Mouse (Mus musculus): ENCODE measurements at regions not wholly inside any gene's neighbourhood (a gene's known extent, or its start where the extent isn't known, plus 50 kb on each side); places are given as distances from the start of the nearest gene placed in this dataset.

DNA sequence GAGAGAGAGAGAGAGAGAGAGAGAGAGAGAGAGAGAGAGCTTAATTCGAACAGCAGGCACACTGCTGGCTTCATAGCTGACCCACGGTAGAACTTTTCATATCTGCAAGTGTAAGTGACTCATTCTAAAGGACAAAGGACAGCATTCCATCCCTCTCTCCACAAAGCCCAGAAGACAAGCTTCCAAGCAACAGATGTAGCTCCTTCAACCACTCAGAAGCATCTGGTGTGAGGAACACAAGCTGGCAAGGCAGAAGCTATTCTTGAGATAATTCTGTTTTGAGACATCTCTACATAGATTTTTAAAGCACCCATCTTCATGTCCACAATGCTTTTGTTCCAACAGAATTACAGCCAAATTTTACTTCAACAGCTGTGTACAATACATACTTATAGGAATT lies 294.2 kb upstream of the Gria1 start:
- no peak for DNase-seq (ENCODE audit: low read depth, low spot score)

DNA sequence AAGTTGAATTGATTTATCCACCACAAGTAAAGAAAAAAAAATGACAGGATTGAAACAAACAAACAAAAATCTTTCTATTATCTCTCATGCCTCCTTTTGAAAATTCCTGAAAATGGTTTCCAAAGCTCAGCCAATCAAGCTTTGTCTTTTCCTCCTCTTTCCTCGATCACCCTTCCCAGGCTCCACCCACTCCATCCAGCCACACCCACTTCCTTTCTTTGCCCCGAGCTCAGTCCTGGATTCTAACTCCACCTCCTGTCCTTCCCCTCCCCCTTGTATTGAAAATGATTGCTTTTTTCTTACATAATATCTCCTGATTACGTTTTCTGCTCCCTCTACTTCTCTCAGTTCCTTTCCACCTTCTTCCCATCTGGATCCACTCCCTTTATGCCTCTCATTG lies 286.0 kb upstream of the Gria1 start:
- DNase-seq (ENCODE audit: low read depth, low spot score) = no peak

DNA sequence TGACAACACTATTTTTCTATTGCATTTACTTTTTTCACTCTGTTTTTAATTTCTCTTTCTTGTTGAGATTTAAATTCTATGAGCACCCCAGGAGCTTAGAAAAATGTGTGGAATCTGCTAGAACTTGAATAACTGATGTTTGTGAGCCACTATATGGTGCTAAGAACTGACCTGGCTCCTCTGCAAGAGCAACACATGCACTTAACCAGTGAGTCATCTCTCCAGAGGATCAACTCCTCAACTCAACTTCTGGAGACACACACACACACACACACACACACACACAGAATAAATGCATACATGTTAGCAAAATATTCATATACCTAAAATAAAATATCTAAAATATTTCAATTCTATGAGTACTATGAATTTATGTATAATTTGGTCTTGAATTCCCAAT lies 285.0 kb upstream of the Gria1 start:
- no peak for DNase-seq (ENCODE audit: low read depth, low spot score)

DNA sequence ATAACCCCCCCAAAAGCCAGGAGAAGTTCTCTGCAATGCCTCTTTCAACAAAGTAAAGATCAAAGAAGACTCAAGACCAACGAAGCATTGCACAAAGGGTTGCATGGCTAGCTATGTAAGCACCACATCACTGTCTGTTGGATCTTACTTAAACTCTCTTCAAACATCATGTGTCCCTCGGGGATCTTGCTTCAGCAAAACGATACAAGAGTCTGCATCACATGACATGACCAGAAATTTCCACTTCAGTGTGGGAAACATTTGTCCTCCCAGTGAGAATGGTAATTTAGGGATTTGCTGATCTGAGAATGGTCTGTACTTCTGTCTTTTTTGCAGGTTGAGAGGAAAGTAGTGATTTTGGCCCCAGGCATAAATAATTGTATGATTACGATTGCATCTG lies 283.6 kb upstream of the Gria1 start:
- no peak for DNase-seq (ENCODE audit: low read depth, low spot score)

DNA sequence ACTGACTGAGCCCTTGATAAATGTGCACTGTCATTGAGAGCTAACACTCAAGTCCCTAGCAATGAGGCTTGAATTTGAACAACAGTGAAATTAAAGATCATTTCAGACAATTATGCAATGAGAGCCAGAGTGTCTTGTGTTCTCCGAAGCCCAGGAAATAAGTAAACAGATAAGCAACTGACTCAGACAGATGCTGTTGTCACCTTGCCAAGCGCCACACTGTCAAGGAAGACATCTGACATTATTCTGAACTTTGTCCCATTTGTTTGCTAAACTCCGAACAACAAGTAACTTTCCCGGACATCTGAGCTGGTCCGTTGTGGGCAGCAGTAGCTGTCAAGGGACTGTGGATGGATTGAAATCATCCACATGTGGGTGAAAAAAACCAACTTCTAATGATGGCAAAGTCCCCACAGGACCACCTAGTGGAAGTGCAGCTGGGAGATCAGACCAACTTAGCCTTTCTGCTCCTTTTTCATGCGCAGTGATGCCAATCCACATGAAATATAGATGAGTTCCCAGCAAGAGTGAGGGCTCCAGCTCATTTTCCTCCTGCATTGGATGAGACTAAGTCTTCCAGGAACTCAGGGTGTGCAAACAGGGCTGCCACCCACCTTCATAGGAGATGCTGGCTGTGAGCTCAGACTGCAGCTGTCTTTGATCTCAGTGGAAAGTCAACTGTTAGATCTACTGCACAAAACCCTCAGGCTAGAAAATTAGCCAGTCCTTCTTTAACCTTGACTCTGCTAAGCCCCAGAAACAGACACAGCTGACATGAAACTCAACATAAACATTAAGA lies 282.8 kb upstream of the Gria1 start:
- no peak for DNase-seq (ENCODE audit: low read depth, low spot score)

DNA sequence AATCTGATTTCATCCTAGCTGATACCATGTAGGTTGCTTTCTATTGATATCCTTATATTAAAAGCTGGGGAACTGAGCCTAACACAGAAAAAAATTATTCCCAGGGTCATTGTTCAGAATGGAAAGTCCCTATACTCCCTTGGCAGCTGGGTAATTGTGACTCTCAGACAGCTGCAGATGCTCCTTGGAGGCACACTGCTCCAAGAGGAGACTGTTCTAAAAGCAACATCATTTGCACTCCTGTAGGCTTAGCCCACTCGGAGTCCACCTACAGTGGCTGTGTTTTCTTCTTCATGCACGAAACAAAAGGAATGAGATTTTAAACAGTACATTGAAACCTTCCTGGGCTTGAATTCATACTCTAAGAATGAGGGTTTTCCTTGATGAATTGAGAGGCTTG lies 269.3 kb upstream of the Gria1 start:
- no peak for DNase-seq (ENCODE audit: low read depth, low spot score)

DNA sequence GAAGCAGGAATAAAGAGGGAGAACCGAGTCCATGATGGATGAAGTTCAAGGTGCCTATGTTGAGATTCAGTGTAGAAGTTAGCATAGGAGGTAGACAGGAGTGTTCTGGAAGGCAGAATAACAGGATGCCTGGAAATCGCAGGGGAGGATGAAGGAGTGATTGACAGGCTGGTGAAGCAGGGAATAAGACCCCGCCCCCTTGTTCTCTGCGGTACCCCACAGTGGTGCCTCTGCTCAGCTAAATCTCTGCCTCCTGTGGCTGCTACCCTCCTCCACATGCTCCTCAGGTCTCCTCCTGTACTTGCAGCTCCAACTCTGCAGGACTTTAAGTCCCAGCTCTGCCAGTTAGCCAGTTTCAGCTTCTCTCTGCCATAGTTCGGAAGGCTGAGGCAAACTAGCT lies 261.2 kb upstream of the Gria1 start:
- no peak for DNase-seq (ENCODE audit: low read depth, low spot score)

DNA sequence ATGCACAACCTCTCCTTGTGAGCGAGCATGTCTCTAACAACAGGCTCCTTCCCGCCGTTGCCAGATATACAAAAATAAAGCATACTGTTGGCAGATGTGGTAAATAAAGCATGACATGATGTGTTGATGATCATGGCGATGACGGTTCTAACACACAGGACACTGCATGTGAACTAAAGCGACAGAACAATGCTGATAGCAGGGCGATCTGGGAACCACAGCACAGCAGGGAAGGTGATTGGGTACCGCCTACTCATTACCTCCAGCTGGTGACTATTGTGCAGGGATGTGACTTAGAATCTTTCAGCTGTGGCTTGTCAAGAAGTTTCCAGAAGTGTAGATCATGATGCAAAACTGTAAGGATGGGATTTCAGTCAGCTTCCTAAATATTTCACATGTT lies 260.5 kb upstream of the Gria1 start:
- no peak for DNase-seq (ENCODE audit: low read depth, low spot score)

DNA sequence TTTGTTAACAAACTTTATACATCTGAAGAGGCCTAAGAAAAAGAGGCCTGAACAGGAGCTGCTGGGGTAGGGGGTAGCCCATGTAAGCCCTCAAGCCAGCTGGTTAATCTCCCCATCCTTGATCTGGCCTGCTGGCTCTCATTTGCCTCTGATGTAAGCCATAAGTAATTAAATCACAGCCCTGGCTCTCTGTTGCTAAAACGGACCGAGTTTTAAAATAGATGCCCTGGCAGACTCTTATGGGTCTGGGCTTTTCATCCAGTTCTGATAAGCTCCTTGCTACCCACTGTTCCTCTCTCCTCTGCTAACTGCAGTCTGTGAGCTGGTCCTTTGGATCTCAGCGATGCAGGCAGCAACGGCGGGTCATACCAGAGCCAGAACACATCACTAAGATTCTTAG lies 259.3 kb upstream of the Gria1 start:
- DNase-seq (ENCODE audit: low read depth, low spot score) = no peak

DNA sequence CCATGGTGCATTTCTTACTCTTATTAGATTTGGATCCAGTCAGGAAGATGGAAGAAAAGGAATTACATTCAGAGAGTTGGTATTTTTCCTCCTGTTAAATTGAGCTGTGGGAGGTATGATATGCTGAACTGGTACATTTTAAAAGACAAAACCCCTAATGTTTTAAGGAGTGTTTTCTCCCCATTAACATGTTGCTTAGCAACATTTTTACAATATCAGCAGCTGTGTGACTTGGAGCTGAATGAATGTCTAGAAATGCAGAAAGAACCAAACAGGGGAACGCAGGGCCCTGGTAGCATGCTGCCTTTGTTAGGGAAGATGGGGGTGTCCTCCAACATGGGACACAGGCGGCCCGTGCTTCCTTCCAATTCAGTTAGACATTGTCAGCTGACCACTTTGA lies 257.5 kb upstream of the Gria1 start:
- no peak for DNase-seq (ENCODE audit: low read depth, low spot score)

DNA sequence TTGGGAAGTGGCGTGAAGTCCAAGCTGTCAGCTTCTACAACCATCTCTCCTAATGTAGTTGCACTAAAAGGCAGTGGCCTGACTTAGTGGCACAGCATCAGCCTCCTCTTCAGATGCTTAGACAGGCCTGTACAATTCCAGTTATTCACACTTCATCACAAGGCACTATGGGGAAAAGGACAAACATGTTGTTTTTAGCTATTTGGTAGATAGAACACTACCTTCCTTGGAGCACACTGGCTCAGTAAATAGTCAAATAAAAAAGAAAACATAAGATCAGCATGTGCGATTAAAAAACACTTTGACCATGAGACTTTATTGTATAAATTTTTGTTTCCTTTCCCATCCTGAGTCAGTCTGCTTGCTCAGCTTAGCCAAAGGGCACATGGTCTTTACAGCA lies 250.7 kb upstream of the Gria1 start:
- no peak for DNase-seq (ENCODE audit: low read depth, low spot score)

DNA sequence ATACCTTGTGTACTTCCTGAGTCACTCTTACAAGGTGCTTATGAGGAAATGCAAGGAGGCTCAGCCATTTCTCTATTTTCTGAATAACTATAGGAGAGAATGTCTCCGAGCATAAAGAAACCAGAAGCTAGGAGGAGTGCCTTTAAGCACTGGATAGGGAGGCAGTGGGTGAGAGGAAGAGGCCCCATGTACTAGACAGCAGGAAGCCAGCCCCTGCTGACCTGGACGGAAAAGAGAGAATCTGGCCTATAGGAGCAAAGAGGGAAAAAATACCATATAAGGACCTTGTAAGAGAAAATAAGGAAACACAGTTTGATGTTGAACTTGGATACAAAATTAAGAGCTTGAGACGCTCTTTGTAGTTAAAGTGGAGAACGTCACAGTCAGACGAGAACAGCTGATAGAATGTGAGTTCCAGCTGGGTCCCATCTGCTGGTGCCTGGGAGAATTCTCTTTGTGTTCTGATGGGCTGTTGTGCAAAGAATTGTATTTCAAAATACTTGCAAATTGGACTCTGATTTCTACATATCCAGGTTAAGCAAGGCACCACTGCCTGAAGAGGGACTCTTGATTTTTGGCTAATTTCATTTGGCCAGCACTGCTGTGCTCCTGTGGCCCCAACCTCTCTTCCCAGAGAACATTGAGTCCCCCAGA lies 248.6 kb upstream of the Gria1 start:
- DNase-seq (ENCODE audit: low read depth, low spot score) = no peak

DNA sequence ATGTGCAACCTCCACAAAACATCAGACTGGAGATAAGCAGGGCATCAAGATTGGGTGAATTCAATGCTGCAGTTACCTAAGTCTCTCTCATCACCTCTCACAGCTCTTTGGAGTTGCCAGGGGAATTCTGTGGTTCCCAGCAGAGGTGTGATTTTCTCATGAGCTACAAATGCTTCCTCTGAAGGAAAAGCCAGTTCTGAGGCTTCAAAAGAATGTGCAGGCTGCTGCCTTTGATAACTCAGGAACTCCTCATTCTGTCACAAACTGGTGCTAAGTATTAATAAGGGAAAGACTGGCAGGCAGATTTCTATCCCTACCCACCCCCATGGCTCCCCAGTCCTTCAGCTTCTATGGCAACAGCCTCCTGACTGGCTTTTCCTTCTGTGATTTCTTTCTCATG lies 243.8 kb upstream of the Gria1 start:
- no peak for DNase-seq (ENCODE audit: low read depth, low spot score)

DNA sequence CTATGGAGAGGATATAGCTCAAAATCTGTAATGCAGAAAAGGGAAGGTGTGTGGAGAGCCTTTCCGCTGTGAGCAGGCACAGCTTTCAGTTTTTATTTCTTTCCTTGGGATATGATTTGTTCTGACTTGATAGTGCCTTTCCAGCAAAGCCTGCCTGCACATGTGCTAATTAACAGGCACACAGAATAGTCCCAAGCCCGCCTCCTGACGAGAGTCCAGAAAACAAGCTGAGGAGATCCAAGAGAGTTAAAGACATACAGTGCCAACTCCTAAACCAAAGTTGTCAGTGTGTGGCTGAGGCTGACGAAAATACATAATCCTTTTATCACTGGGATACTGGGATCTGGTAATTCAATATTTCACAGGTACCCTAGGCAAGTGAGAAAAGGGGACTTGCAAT lies 224.8 kb upstream of the Gria1 start:
- DNase-seq (ENCODE audit: low read depth, low spot score) = no peak

DNA sequence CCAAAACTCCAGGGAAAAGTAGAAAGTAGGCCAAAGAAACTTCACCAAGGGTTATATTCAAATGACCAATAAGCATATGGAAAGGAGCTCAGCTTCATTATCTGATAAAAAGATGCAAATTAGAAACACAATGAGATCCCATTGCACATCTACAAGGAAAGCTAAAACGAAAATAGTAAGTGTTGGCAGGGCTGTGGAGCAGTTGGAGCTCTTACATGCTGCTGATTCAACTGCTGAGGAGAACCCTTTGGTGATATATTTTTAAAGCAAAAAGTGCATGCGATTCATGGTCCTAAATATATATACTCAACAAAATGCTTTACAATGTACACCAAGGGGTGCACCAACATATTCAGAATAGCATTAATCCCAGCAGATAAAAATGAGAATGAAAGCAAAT lies 218.5 kb upstream of the Gria1 start:
- DNase-seq (ENCODE audit: low read depth, low spot score) = no peak

DNA sequence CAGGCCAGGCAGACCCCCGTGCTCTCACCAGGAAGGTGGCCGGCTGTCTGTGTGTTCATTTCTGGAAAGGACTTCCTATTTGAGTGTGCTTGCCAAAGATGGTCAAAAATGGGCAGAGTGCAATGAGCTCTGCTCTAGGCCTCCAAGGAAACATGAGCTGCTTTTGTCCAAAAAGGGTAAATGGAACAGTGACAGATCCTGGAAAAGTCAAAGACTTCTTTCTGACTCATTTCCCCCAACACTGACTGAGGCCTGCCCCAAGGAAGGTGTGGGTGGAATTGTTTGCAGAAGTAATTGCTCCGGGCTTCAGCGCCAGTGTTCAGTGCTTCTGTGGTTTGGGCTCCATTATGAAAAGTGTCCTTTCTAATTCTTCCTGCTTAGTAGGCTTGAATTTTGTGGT lies 203.9 kb upstream of the Gria1 start:
- DNase-seq (ENCODE audit: low read depth, low spot score) = no peak

DNA sequence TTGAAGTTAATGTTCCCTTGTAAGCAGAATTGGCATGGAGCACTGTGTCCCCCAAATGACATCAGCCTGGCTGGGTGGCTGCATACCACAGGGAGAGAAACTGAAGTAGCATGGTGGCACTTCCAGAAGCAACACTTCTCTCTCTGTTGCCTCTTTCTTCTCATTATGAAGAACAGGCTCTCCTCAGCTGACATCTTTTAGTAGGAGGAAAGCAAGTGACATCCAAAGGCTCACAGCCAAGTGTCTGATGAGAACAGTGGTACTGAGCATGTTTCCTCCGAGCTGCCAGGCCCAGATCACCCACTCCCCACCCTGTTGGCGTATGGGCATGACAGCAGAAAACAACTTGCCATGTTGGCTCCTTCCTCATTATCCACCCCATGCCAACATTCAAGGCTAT lies 201.0 kb upstream of the Gria1 start:
- DNase-seq (ENCODE audit: low read depth, low spot score) = no peak

DNA sequence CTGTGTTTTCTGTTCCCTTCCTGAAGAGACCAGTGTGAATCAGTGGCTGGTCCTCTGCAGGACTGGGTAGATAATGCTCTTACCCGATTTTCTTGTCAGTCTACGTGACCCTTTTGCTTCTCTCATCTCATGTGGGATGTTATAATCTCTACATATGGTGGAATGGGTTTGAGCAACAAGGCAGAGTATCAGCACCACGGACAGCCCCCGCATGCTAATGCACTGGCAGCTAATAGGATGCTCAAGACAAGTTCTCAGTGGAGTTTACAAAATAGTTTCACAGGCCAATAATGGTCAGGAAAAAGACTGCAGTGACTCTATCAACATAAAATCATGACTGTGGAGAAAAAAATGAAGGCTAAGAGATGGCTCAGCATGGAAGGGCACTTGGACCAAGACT lies 199.1 kb upstream of the Gria1 start:
- peak; percentile 70 for DNase-seq (ENCODE audit: low read depth, low spot score)

DNA sequence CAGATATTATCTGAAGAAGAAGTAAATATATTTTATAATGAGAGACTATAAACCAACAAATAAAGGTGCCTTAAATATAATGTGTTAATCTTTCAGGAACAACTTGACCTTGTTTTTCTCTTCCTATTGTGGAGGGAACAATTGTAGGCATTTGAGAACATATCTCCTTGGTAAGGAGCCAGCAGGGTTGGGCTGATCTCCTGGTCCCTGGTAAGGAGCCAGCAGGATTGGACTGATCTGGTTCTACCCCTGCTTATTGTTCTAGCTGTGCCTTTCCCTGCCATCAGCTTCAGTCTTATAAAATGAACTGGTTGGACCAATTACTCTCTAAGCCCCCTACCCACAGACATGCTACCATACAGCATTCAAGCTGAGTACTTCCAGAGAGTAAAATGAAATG lies 187.7 kb upstream of the Gria1 start:
- no peak for DNase-seq (ENCODE audit: low read depth, low spot score)

DNA sequence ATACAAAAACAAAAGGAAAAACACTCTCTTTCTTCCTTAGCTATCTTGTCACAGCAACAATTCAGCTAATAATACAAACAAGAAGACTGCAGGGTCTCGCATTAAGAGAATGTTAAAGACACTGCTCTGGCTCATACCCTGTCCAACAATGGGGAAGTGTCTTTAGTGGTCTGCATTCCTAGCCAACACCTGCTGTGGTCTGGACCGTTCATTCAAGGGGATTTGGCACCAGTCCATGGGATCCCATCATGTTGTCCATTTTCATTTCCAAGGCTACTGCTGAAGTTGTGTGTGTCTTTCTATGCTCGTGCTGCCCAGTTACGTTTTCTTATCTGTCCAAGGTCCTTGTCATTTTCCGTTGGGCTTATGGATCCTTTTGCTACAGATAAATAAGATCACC lies 183.7 kb upstream of the Gria1 start:
- DNase-seq (ENCODE audit: low read depth, low spot score) = no peak

DNA sequence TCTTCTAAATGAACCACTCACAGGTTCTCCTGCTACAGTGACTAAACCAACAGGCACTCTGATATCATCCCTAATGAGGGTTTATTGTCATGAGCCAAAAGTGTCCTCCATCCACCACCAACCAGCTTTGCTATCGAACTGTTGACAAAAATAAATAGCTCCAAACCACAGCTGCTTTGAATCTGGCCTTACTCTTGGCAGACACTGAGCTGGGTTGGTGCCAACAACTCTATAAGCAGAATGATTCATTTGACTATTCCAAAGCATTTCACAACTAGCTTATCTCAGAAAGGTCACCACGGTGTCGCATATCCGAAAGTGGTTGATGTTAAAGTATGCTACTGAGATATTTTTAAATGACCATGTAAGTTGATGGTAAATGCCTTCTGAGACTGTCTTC lies 148.5 kb upstream of the Gria1 start:
- no peak for DNase-seq (ENCODE audit: low read depth, low spot score)

DNA sequence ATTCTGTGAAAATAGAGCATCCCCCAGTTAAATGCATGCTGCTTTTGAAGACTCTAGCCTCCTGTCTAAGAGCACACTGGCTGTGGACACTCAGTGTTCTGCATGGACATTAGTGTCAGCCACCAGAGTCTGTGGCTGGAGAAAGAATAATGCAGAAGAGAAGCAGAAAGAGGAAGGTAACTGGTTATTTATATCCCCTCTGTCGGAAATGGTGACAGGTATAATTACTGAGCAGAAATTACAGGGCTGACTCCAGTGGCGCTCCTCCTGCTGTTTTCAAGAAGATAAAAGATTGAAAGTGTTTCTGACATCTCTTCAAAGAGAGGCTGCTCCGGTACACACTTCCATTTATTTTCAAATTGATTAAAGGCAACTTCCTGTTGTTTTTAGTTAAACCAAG lies 139.5 kb upstream of the Gria1 start:
- DNase-seq (ENCODE audit: low read depth, low spot score) = peak; percentile 10

DNA sequence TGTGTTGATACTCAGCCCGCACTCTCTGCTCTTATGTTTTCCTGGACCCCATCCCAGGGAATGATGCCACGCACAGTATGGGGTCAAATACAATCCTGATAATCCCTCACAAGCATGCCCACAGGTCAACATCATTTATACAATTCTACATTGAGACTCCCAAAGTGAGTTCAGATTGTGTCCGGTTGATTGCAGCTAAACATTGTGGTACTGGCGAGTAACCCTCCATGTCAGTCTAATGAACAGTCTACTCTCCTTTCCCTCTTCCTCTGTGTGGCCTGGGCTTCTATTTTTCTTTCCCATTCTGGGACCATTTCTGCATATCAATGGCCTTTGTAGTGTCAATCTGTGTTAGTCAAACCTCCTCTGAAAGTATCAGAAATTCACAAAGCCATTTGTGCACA lies 112.6 kb upstream of the Gria1 start:
- DNase-seq (ENCODE audit: low read depth, low spot score) = no peak

DNA sequence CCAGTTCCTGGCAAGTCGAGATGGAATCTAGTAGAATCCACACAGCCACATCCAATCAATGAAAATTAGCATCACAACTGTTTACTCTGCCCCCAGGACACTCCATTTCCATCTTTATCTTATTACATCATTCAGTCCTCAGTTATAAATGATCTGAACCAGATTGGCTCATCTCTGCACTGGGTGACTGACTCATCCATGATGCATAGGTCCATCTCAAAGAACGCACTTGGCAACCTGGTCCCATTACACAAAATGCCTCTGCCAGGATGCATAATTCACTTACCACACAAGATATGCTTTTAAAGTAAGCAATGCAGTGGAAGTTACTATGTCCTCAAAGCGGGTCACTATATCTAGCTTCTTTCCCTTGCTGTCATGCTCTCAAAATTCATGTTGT lies 110.0 kb upstream of the Gria1 start:
- DNase-seq (ENCODE audit: low read depth, low spot score) = no peak

Measured in forelimb bud, embryonic 11.5 days (tissue).